Comparison of ENCODE assay signal across 9 mouse cellular contexts in genomic region chr17:83854284-83854918, GRCm38 (mm10). TPM values are rescaled to one million over a fixed set of nuclear protein-coding genes. Genes with fewer than 3 reads are reported as not detected.
DNase-seq lines count a peak whose midpoint lies in the region; ATAC-seq and TF ChIP-seq lines count a peak whose summit lies in the region.
"Had no signal": no experiment of that assay in that cellular context is flagged by ENCODE, and none has a peak within 500 bp of the region (broad histone marks: within the 10 kb centered on the region; RNA-seq: fewer than 3 reads in every experiment).

No protein-coding gene starts in this region.

- no peak for TF ChIP-seq EP300 in CH12.LX (IDR thresholded peaks at IDR 0.05; ENCODE audit: low read length)

- dilution Hi-C loops in CH12.LX (cut with MboI; ENCODE audit: extremely low pct_ligation_motif_present, extremely low pct_unique_long_range_greater_than_20kb, low sequenced_read_pairs): no loop called here

- no peak overlapping the region for H3K4me3 ChIP-seq in hindbrain, embryonic 12.5 days
- no peak overlapping the region for H3K4me3 ChIP-seq in hindbrain, embryonic 16.5 days (ENCODE audit: low read length)
- H3K4me3 ChIP-seq in CH12.LX (replicated peaks in 1 of 3; ENCODE audit: low read depth in 2 of 3, low read length in 2 of 3, poor library complexity in 1 of 3): peak overlapping the region; percentile 43 to 57 (median 50)
- H3K4me3 ChIP-seq in limb, embryonic 10.5 days: 0 out of 2 replicates have a peak overlapping the region, but pooled peaks have one; percentile 13
- peak overlapping the region; percentile 48 for H3K4me3 ChIP-seq in small intestine, adult 2 months (ENCODE audit: low read depth, low read length)
- H3K4me3 ChIP-seq: limb, embryonic 12.5 days had no signal

- WGBS in hindbrain, embryonic 12.5 days: 52% methylated on average over 12 of the region's 12 CpGs
- 55% methylated on average over 12 of the region's 12 CpGs for WGBS in hindbrain, embryonic 16.5 days
- 51% methylated on average over 12 of the region's 12 CpGs for WGBS in limb, embryonic 10.5 days
- 17% methylated on average over 12 of the region's 12 CpGs for whole genome bisulfite sequencing in small intestine, adult 2 months

- 0 out of 2 replicates have a peak, but pooled peaks have one; percentile 29 for ATAC-seq in hindbrain, embryonic 12.5 days (ENCODE audit: low FRiP score)
- no peak for ATAC-seq in hindbrain, embryonic 16.5 days
- no peak for ATAC-seq in cerebellum, adult (ENCODE audit: insufficient number of reproducible peaks, low FRiP score, low TSS enrichment)

- H3K9ac ChIP-seq in hindbrain, embryonic 12.5 days: no peak overlapping the region
- no peak overlapping the region for H3K9ac ChIP-seq in hindbrain, embryonic 16.5 days (ENCODE audit: low read depth, low read length)
- no peak overlapping the region for H3K9ac ChIP-seq in CH12.LX (ENCODE audit: insufficient read depth, low read depth)
- H3K9ac ChIP-seq: limb, embryonic 12.5 days had no signal

- TF ChIP-seq POLR2A in CH12.LX (IDR thresholded peaks at IDR 0.05; ENCODE audit: low read depth, low read length): peak; percentile 62
- no peak for TF ChIP-seq POLR2A in small intestine, adult 2 months (IDR thresholded peaks at IDR 0.05; ENCODE audit: low read depth, low read length)

- no peak overlapping the region for H3K4me2 ChIP-seq in hindbrain, embryonic 12.5 days (replicated peaks)
- no peak overlapping the region for H3K4me2 ChIP-seq in hindbrain, embryonic 16.5 days (ENCODE audit: low read length)
- 0 out of 2 replicates have a peak overlapping the region, but pooled peaks have one; percentile 25 for H3K4me2 ChIP-seq in CH12.LX (ENCODE audit: insufficient read depth, low read depth, poor library complexity, severe bottlenecking)
- H3K4me2 ChIP-seq: limb, embryonic 12.5 days had no signal

- TF ChIP-seq CTCF in CH12.LX (conservative IDR thresholded peaks at IDR 0.05 in 1 of 2, IDR thresholded peaks at IDR 0.05 in 1 of 2; ENCODE audit: low read depth in 2 of 2, low read length in 2 of 2): no peak
- no peak for TF ChIP-seq CTCF in small intestine, adult 2 months (IDR thresholded peaks at IDR 0.05; ENCODE audit: extremely low read depth, insufficient read length, insufficient replicate concordance, low read depth, low read length)

- H3K9me3 ChIP-seq in hindbrain, embryonic 12.5 days (replicated peaks): no peaks in the 10 kb centered on the region
- no peaks in the 10 kb centered on the region for H3K9me3 ChIP-seq in hindbrain, embryonic 16.5 days (ENCODE audit: control insufficient read depth, low read length)
- no peaks in the 10 kb centered on the region for H3K9me3 ChIP-seq in CH12.LX (replicated peaks; ENCODE audit: low read length)
- H3K9me3 ChIP-seq in limb, embryonic 10.5 days (replicated peaks): no peaks in the 10 kb centered on the region
- H3K9me3 ChIP-seq: limb, embryonic 12.5 days had no signal

- H3K4me1 ChIP-seq in hindbrain, embryonic 12.5 days: peaks cover 10% of the 10 kb centered on the region
- H3K4me1 ChIP-seq in hindbrain, embryonic 16.5 days (ENCODE audit: control insufficient read depth, insufficient read depth, low read depth, low read length): peaks cover under 1% of the 10 kb centered on the region; the same call in 1 of the 2 replicates
- peaks cover 8 to 43% of the 10 kb centered on the region in 2 experiments for H3K4me1 ChIP-seq in CH12.LX (ENCODE audit: control insufficient read depth in 1 of 2, insufficient read depth in 2 of 2)
- H3K4me1 ChIP-seq in limb, embryonic 10.5 days: peaks cover 12% of the 10 kb centered on the region
- H3K4me1 ChIP-seq in small intestine, adult 2 months (ENCODE audit: control insufficient read depth, insufficient read depth, insufficient read length, low read length): no peaks in the 10 kb centered on the region

- H3K27ac ChIP-seq in hindbrain, embryonic 12.5 days: no peak overlapping the region
- no peak overlapping the region for H3K27ac ChIP-seq in hindbrain, embryonic 16.5 days (ENCODE audit: low read depth, low read length)
- H3K27ac ChIP-seq in CH12.LX (ENCODE audit: insufficient read depth, low read depth): no peak overlapping the region
- H3K27ac ChIP-seq in limb, embryonic 10.5 days: no peak overlapping the region
- no peak overlapping the region for H3K27ac ChIP-seq in small intestine, adult 2 months (ENCODE audit: insufficient read depth, low read depth, low read length)
- H3K27ac ChIP-seq: limb, embryonic 12.5 days had no signal

- no peaks in the 10 kb centered on the region for H3K27me3 ChIP-seq in hindbrain, embryonic 12.5 days
- H3K27me3 ChIP-seq in hindbrain, embryonic 16.5 days (replicated peaks; ENCODE audit: control insufficient read depth, insufficient read depth, low read length): no peaks in the 10 kb centered on the region; the same call in 1 of the 2 replicates
- H3K27me3 ChIP-seq in CH12.LX (replicated peaks): no peaks in the 10 kb centered on the region
- no peaks in the 10 kb centered on the region for H3K27me3 ChIP-seq in limb, embryonic 10.5 days (ENCODE audit: low read depth, poor library complexity, severe bottlenecking)
- no peaks in the 10 kb centered on the region for H3K27me3 ChIP-seq in small intestine, adult 2 months (ENCODE audit: control insufficient read depth, insufficient read depth, low read length)

- H3K79me2 ChIP-seq in CH12.LX (replicated peaks; ENCODE audit: control insufficient read depth, extremely low read depth, insufficient read depth, poor library complexity, severe bottlenecking): no peaks in the 10 kb centered on the region

- DNase-seq in CH12.LX (ENCODE audit: extremely low read depth): peak; percentile 83
- DNase-seq in embryo, embryonic 10.5 days (ENCODE audit: low spot score): peak; percentile 53
- no peak for DNase-seq in limb, embryonic 10.5 days (ENCODE audit: low spot score)
- no peak for DNase-seq in layer of hippocampus, adult 8-10 months (ENCODE audit: low spot score in 2 of 2)

- no peak for TF ChIP-seq RAD21 in CH12.LX (IDR thresholded peaks at IDR 0.05; ENCODE audit: low read depth, low read length)

- in situ Hi-C loops in CH12.LX (cut with MboI; ENCODE audit: low pct_ligation_motif_present, low pct_unique_long_range_greater_than_20kb, low sequenced_read_pairs): loop anchor here (5.0 to 10.0 kb wide), 3 partner anchors 37 to 200 kb away; no protein-coding TSS in a partner anchor

- H3K36me3 ChIP-seq in hindbrain, embryonic 12.5 days: no peaks in the 10 kb centered on the region
- no peaks in the 10 kb centered on the region for H3K36me3 ChIP-seq in hindbrain, embryonic 16.5 days (ENCODE audit: control insufficient read depth, insufficient read depth, low read length)
- H3K36me3 ChIP-seq in CH12.LX (replicated peaks in 1 of 2; ENCODE audit: control insufficient read depth in 1 of 2, insufficient read depth in 1 of 2, low read length in 1 of 2): peaks cover 0 to 7% of the 10 kb centered on the region in 2 experiments
- no peaks in the 10 kb centered on the region for H3K36me3 ChIP-seq in limb, embryonic 10.5 days
- no peaks in the 10 kb centered on the region for H3K36me3 ChIP-seq in small intestine, adult 2 months (ENCODE audit: control insufficient read depth, insufficient read depth, low read length)
- H3K36me3 ChIP-seq: limb, embryonic 12.5 days had no signal

TF ChIP-seq in CH12.LX, 34 proteins besides CTCF, POLR2A, EP300 and RAD21 (continues in another document):
- TF ChIP-seq KAT2A (IDR thresholded peaks at IDR 0.05; ENCODE audit: insufficient replicate concordance, low read length) (no peak), GABPA (IDR thresholded peaks at IDR 0.05; ENCODE audit: insufficient replicate concordance, low read depth, low read length) (no peak), TCF12 (IDR thresholded peaks at IDR 0.05; ENCODE audit: low read depth, low read length) (no peak; the same call in 1 of the 2 replicates), ETS1 (conservative IDR thresholded peaks at IDR 0.05; ENCODE audit: low read depth, low read length) (no peak), MAX (IDR thresholded peaks at IDR 0.05; ENCODE audit: low read length) (0 out of 2 replicates have a peak, but pooled peaks have one; percentile 30), TBP (conservative IDR thresholded peaks at IDR 0.05; ENCODE audit: low read depth, low read length) (0 out of 2 replicates have a peak, but pooled peaks have one; percentile 65), ELF1 (IDR thresholded peaks at IDR 0.05; ENCODE audit: low read depth, low read length) (peak; percentile 46), USF2 (conservative IDR thresholded peaks at IDR 0.05; ENCODE audit: low read depth, low read length) (no peak), NRF1 (IDR thresholded peaks at IDR 0.05; ENCODE audit: low read depth, low read length) (peak; percentile 45), MYC (IDR thresholded peaks at IDR 0.05; ENCODE audit: low read depth, low read length) (no peak), MXI1 (IDR thresholded peaks at IDR 0.05; ENCODE audit: low read depth, low read length) (0 out of 2 replicates have a peak, but pooled peaks have one; percentile 31), PAX5 (IDR thresholded peaks at IDR 0.05; ENCODE audit: low read length) (no peak), NELFE (IDR thresholded peaks at IDR 0.05; ENCODE audit: low read depth, low read length) (peak; percentile 68), CHD1 (IDR thresholded peaks at IDR 0.05; ENCODE audit: low read depth, low read length) (no peak), ZKSCAN1 (IDR thresholded peaks at IDR 0.05; ENCODE audit: borderline replicate concordance, low read depth, low read length) (no peak), USF1 (IDR thresholded peaks at IDR 0.05; ENCODE audit: low read depth, low read length) (no peak), ZNF384 (IDR thresholded peaks at IDR 0.05; ENCODE audit: low read depth, low read length) (no peak), POLR2AphosphoS2 (IDR thresholded peaks at IDR 0.05; ENCODE audit: low read depth, low read length) (0 out of 2 replicates have a peak, but pooled peaks have one; percentile 38), MAZ (IDR thresholded peaks at IDR 0.05; ENCODE audit: low read depth, low read length) (no peak), IRF4 (IDR thresholded peaks at IDR 0.05; ENCODE audit: low read depth, low read length) (no peak), RCOR1 (conservative IDR thresholded peaks at IDR 0.05; ENCODE audit: low read depth, low read length) (no peak; the same call in 1 of the 2 replicates)

RNA-seq across cellular contexts. Expression of gene Haao, which starts 6.6 kb away (rescaled TPM):
- polyA plus RNA-seq in hindbrain, embryonic 12.5 days (2016; fragmentation: Nextera tagmentation; extraction: Ambion mirVana): 0.30 TPM in 1 of 2 replicates, not detected in the other
- 0.15 and 0.51 TPM in 2 replicates for polyA plus RNA-seq in hindbrain, embryonic 16.5 days (2015; fragmentation: Nextera tagmentation; extraction: Ambion mirVana)
- total RNA-seq in CH12.LX (2012; rRNA removed) (12.3 and 18.6 TPM in 2 replicates), CH12.LX (2014; rRNA removed) (19.1 and 21.7 TPM in 2 replicates)
- 30.6 and 33.8 TPM in 2 replicates for polyA plus RNA-seq in CH12.LX (2012; ENCODE audit: insufficient read length, low read depth)
- polyA plus RNA-seq in limb, embryonic 10.5 days (2016; fragmentation: Nextera tagmentation; extraction: Ambion mirVana): 0.70 and 0.99 TPM in 2 replicates
- 2.7 and 5.8 TPM in 2 replicates for polyA plus RNA-seq in small intestine, adult 2 months (2012; rRNA removed)
- total RNA-seq in layer of hippocampus, adult 8-10 months (2022): 1 to 10 TPM in 2 of 4 experiments, not detected in 2; 1.9 to 2.8 TPM

Comparison
In these comparisons a context has a peak if more than half of its experiments do, and no peak if none do; other contexts are left out.
1. H3K4me3 ChIP-seq: peak in CH12.LX (3 of 3), limb, embryonic 10.5 days (single experiment) and small intestine, adult 2 months (single experiment); none in hindbrain, embryonic 12.5 days (single experiment) and hindbrain, embryonic 16.5 days (single experiment).
2. DNase-seq: peak in CH12.LX (single experiment) and embryo, embryonic 10.5 days (single experiment); none in limb, embryonic 10.5 days (single experiment) and layer of hippocampus, adult 8-10 months (0 of 2).